Mouse (Mus musculus) C2C12 (cell line): ENCODE data around the gene Actrt2.

Experiments used
- CTCF ChIP-seq: IDR thresholded peaks from one replicate; pipeline ENCODE4 v1.5.1; 2011; ENCODE audit not compliant: control insufficient read depth, insufficient read depth, insufficient read length
- MAX ChIP-seq: IDR thresholded peaks from one replicate; pipeline ENCODE4 v1.6.1; 2011; ENCODE audit warnings: mild to moderate bottlenecking, control low read depth
- MYOD1 ChIP-seq: IDR thresholded peaks from one replicate; pipeline ENCODE4 v1.6.1; 2011; ENCODE audit warnings: low read depth; ENCODE audit not compliant: control insufficient read depth, insufficient read length
- MYOG ChIP-seq: IDR thresholded peaks from one replicate; pipeline ENCODE4 v1.6.1; 2011; ENCODE audit not compliant: control insufficient read depth, insufficient read length; ENCODE audit errors: extremely low read depth
- USF1 ChIP-seq: IDR thresholded peaks from one replicate; pipeline ENCODE4 v1.6.1; 2011; ENCODE audit warnings: low read depth, mild to moderate bottlenecking, control low read depth, moderate library complexity

DNA sequence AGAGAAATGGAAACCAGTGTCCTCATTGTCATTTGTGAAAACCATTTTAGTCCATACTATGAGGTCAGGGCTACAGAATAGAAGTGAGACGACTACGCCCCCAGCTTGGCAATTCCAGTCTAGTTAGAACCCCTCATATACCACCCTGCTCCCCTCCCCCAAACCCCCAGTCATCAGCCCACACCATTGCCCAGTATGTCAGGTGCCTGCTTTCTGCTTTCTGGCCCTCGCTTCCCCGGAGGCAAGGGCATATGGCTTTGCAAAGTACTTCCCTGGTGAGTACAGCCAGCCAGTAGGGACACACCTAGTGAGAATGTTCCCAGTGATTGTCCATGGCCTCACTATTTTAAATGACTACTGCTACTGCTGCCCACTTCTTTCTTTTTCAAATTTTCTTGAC lies 6.3 kb upstream of the Actrt2 start:
- TF ChIP-seq CTCF (no peak), MYOG (no peak), MYOD1 (no peak), USF1 (no peak), MAX (no peak)
